Mouse (Mus musculus): ENCODE results near the gene Mcemp1. TPM values are rescaled to one million over a fixed set of nuclear protein-coding genes. Genes with fewer than 3 reads are reported as not detected.

Gene Mcemp1
- total RNA-seq, 1 experiment, result 0.22 TPM

GRCm38 (mm10) chr8:3683408-3684176, 18.0 kb downstream of the Mcemp1 start:
- no peak for DNase-seq (ENCODE audit: low read depth, low spot score)
- in situ Hi-C loops (cut with MboI; ENCODE audit: low sequenced_read_pairs in 2 of 2, unreplicated experiment in 2 of 2), result no loop called here
- no peak overlapping the region for H3K4me3 ChIP-seq (ENCODE audit: insufficient read depth in 1 of 2, low read depth in 1 of 2, low read length in 2 of 2, poor library complexity in 1 of 2, severe bottlenecking in 1 of 2)
- H3K36me3 ChIP-seq (ENCODE audit: control insufficient read depth, insufficient read depth, low read length, poor library complexity, severe bottlenecking), result peaks cover 10% of the 10 kb centered on the region
- no peak overlapping the region for H3K9ac ChIP-seq (ENCODE audit: insufficient read depth, low read depth, low read length, poor library complexity, severe bottlenecking)
- no peak overlapping the region for H3K27ac ChIP-seq (ENCODE audit: insufficient read depth, low read depth, low read length, poor library complexity, severe bottlenecking)
- no peak for TF ChIP-seq ZNF384 (IDR thresholded peaks at IDR 0.05; ENCODE audit: low read depth, low read length)
- TF ChIP-seq MAFK (IDR thresholded peaks at IDR 0.05; ENCODE audit: insufficient read depth, low read depth, low read length), result no peak
- no peak for TF ChIP-seq CHD2 (IDR thresholded peaks at IDR 0.05; ENCODE audit: low read depth, low read length)
- no peaks in the 10 kb centered on the region for H3K9me3 ChIP-seq (ENCODE audit: control insufficient read depth, insufficient read depth, low read depth, low read length)
- peaks cover 0 to 4% of the 10 kb centered on the region in 2 experiments; a peak in 1 of 4 replicates for H3K4me1 ChIP-seq (ENCODE audit: control insufficient read depth in 2 of 2, insufficient read depth in 2 of 2, low read length in 2 of 2, poor library complexity in 1 of 2)

DNA sequence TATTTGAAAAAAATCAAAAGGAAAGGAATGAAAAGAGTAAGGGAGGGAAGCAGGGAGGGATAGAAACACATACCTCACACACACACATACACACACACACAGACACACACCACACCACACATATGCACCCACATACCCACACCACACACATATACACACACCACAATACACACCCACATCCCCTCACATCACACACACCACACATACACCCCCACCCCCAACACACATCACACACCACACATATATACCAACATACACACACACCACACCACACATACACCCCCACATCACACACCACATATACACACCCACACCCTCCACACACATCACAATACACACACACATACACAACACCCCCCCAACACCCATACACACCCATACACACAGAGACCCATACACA, 19.0 kb downstream of the Mcemp1 start:
- H3K9me3 ChIP-seq (ENCODE audit: control insufficient read depth, insufficient read depth, low read depth, low read length), result no peaks in the 10 kb centered on the region
- peaks cover 5% of the 10 kb centered on the region for H3K36me3 ChIP-seq (ENCODE audit: control insufficient read depth, insufficient read depth, low read length, poor library complexity, severe bottlenecking)
- no peak overlapping the region for H3K27ac ChIP-seq (ENCODE audit: insufficient read depth, low read depth, low read length, poor library complexity, severe bottlenecking)
- no peak overlapping the region for H3K4me3 ChIP-seq (ENCODE audit: insufficient read depth in 1 of 2, low read depth in 1 of 2, low read length in 2 of 2, poor library complexity in 1 of 2, severe bottlenecking in 1 of 2)
- H3K4me1 ChIP-seq (ENCODE audit: control insufficient read depth in 2 of 2, insufficient read depth in 2 of 2, low read length in 2 of 2, poor library complexity in 1 of 2), result 0 out of 4 replicates have a peak, but pooled peaks cover 0 to under 1% of the 10 kb centered on the region in 2 experiments
- H3K9ac ChIP-seq (ENCODE audit: insufficient read depth, low read depth, low read length, poor library complexity, severe bottlenecking), result no peak overlapping the region
- TF ChIP-seq MAFK (IDR thresholded peaks at IDR 0.05; ENCODE audit: insufficient read depth, low read depth, low read length) (no peak), CHD2 (IDR thresholded peaks at IDR 0.05; ENCODE audit: low read depth, low read length) (no peak), ZNF384 (IDR thresholded peaks at IDR 0.05; ENCODE audit: low read depth, low read length) (no peak), ZC3H11A (IDR thresholded peaks at IDR 0.05; ENCODE audit: borderline replicate concordance, low read depth, low read length) (no peak), HCFC1 (IDR thresholded peaks at IDR 0.05; ENCODE audit: borderline replicate concordance, insufficient read depth, low read length) (no peak)
- in situ Hi-C loops (cut with MboI; ENCODE audit: low sequenced_read_pairs in 2 of 2, unreplicated experiment in 2 of 2), result no loop called here
- DNase-seq (ENCODE audit: low read depth, low spot score), result no peak

GRCm38 (mm10) chr8:3685422-3685821, 19.9 kb downstream of the Mcemp1 start:
- peaks cover 2% of the 10 kb centered on the region; the same call in 1 of the 2 replicates for H3K36me3 ChIP-seq (ENCODE audit: control insufficient read depth, insufficient read depth, low read length, poor library complexity, severe bottlenecking)
- H3K9ac ChIP-seq (ENCODE audit: insufficient read depth, low read depth, low read length, poor library complexity, severe bottlenecking), result no peak overlapping the region
- no peaks in the 10 kb centered on the region for H3K9me3 ChIP-seq (ENCODE audit: control insufficient read depth, insufficient read depth, low read depth, low read length)
- no peak for TF ChIP-seq ZNF384 (IDR thresholded peaks at IDR 0.05; ENCODE audit: low read depth, low read length)
- no peak for TF ChIP-seq ZC3H11A (IDR thresholded peaks at IDR 0.05; ENCODE audit: borderline replicate concordance, low read depth, low read length)
- H3K4me1 ChIP-seq (ENCODE audit: control insufficient read depth in 2 of 2, insufficient read depth in 2 of 2, low read length in 2 of 2, poor library complexity in 1 of 2), result no peaks in the 10 kb centered on the region
- in situ Hi-C loops (cut with MboI; ENCODE audit: low sequenced_read_pairs in 2 of 2, unreplicated experiment in 2 of 2), result no loop called here
- H3K4me3 ChIP-seq (ENCODE audit: insufficient read depth in 1 of 2, low read depth in 1 of 2, low read length in 2 of 2, poor library complexity in 1 of 2, severe bottlenecking in 1 of 2), result no peak overlapping the region
- DNase-seq (ENCODE audit: low read depth, low spot score), result no peak
- H3K27ac ChIP-seq (ENCODE audit: insufficient read depth, low read depth, low read length, poor library complexity, severe bottlenecking), result no peak overlapping the region

- no peaks in the 10 kb centered on the region for H3K4me1 ChIP-seq (ENCODE audit: control insufficient read depth in 2 of 2, insufficient read depth in 2 of 2, low read length in 2 of 2, poor library complexity in 1 of 2)
- no peak overlapping the region for H3K9ac ChIP-seq (ENCODE audit: insufficient read depth, low read depth, low read length, poor library complexity, severe bottlenecking)
- no peak overlapping the region for H3K4me3 ChIP-seq (ENCODE audit: insufficient read depth in 1 of 2, low read depth in 1 of 2, low read length in 2 of 2, poor library complexity in 1 of 2, severe bottlenecking in 1 of 2)
- H3K9me3 ChIP-seq (ENCODE audit: control insufficient read depth, insufficient read depth, low read depth, low read length), result no peaks in the 10 kb centered on the region
- no peaks in the 10 kb centered on the region for H3K36me3 ChIP-seq (ENCODE audit: control insufficient read depth, insufficient read depth, low read length, poor library complexity, severe bottlenecking)
- DNase-seq (ENCODE audit: low read depth, low spot score), result no peak
- in situ Hi-C loops (cut with MboI; ENCODE audit: low sequenced_read_pairs in 2 of 2, unreplicated experiment in 2 of 2), result no loop called here
- TF ChIP-seq ZNF384 (IDR thresholded peaks at IDR 0.05; ENCODE audit: low read depth, low read length) (no peak), CHD2 (IDR thresholded peaks at IDR 0.05; ENCODE audit: low read depth, low read length) (no peak), HCFC1 (IDR thresholded peaks at IDR 0.05; ENCODE audit: borderline replicate concordance, insufficient read depth, low read length) (no peak), ZC3H11A (IDR thresholded peaks at IDR 0.05; ENCODE audit: borderline replicate concordance, low read depth, low read length) (no peak), MAFK (IDR thresholded peaks at IDR 0.05; ENCODE audit: insufficient read depth, low read depth, low read length) (no peak)
- H3K27ac ChIP-seq (ENCODE audit: insufficient read depth, low read depth, low read length, poor library complexity, severe bottlenecking), result no peak overlapping the region
Observed at GRCm38 (mm10) chr8:3687537-3687936, 22.0 kb downstream of the Mcemp1 start.

DNA sequence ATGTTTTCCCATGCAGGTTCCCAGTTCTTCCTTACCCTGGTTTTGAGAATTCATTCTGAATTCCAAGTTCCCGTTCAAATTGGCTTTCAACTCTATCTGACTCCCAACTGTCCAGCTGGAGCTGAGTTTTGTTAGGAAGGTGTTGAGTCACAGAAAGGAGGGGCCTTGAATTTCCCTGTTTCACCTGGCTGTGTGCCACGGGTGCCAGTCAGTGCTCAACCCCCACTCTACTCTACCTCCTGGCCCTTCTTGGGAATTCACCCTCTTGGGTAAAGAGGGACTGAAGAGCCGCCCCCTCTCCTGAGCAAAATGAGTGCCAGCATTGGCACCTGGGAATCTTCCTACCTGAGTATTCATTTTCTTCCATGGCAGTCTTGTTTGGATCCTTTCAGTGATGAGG, 25.2 kb downstream of the Mcemp1 start:
- DNase-seq (ENCODE audit: low read depth, low spot score), result no peak
- in situ Hi-C loops (cut with MboI; ENCODE audit: low sequenced_read_pairs in 2 of 2, unreplicated experiment in 2 of 2), result no loop called here
- H3K4me3 ChIP-seq (ENCODE audit: insufficient read depth in 1 of 2, low read depth in 1 of 2, low read length in 2 of 2, poor library complexity in 1 of 2, severe bottlenecking in 1 of 2), result no peak overlapping the region
- H3K9me3 ChIP-seq (ENCODE audit: control insufficient read depth, insufficient read depth, low read depth, low read length), result peaks cover 4% of the 10 kb centered on the region; the same call in 1 of the 2 replicates
- no peak overlapping the region for H3K27ac ChIP-seq (ENCODE audit: insufficient read depth, low read depth, low read length, poor library complexity, severe bottlenecking)
- TF ChIP-seq CHD2 (IDR thresholded peaks at IDR 0.05; ENCODE audit: low read depth, low read length), result no peak
- no peak for TF ChIP-seq HCFC1 (IDR thresholded peaks at IDR 0.05; ENCODE audit: borderline replicate concordance, insufficient read depth, low read length)
- TF ChIP-seq ZNF384 (IDR thresholded peaks at IDR 0.05; ENCODE audit: low read depth, low read length), result no peak
- no peak for TF ChIP-seq ZC3H11A (IDR thresholded peaks at IDR 0.05; ENCODE audit: borderline replicate concordance, low read depth, low read length)
- TF ChIP-seq MAFK (IDR thresholded peaks at IDR 0.05; ENCODE audit: insufficient read depth, low read depth, low read length), result no peak
- H3K36me3 ChIP-seq (ENCODE audit: control insufficient read depth, insufficient read depth, low read length, poor library complexity, severe bottlenecking), result no peaks in the 10 kb centered on the region
- no peaks in the 10 kb centered on the region for H3K4me1 ChIP-seq (ENCODE audit: control insufficient read depth in 2 of 2, insufficient read depth in 2 of 2, low read length in 2 of 2, poor library complexity in 1 of 2)
- no peak overlapping the region for H3K9ac ChIP-seq (ENCODE audit: insufficient read depth, low read depth, low read length, poor library complexity, severe bottlenecking)

Measured in ES-E14 (cell line).